21 mouse cellular contexts compared by ENCODE assay signal in genomic region chr9:66608817-66609345, GRCm38 (mm10). TPM values are rescaled to one million over a fixed set of nuclear protein-coding genes. Genes with fewer than 3 reads are reported as not detected.
DNase-seq lines count a peak whose midpoint lies in the region; TF ChIP-seq lines count a peak whose summit lies in the region.
"Had no signal": no experiment of that assay in that cellular context is flagged by ENCODE, and none has a peak within 500 bp of the region (broad histone marks: within the 10 kb centered on the region; RNA-seq: fewer than 3 reads in every experiment).

No protein-coding gene starts in this region.

- H3K4me3 ChIP-seq in C2C12 (ENCODE audit: insufficient read depth, poor library complexity, severe bottlenecking) (no peak overlapping the region), MEL (ENCODE audit: control insufficient read depth in 1 of 2, insufficient read depth in 1 of 2, low read depth in 2 of 2, low read length in 2 of 2) (no peak overlapping the region)
- H3K4me3 ChIP-seq: embryonic facial prominence, embryonic 10.5 days; embryonic facial prominence, embryonic 12.5 days; forebrain, embryonic 13.5 days; forebrain, embryonic 15.5 days had no signal

- no peak overlapping the region for H3K9ac ChIP-seq in MEL (ENCODE audit: control insufficient read depth, low read depth, low read length, poor library complexity, severe bottlenecking)
- H3K9ac ChIP-seq: embryonic facial prominence, embryonic 12.5 days; forebrain, embryonic 13.5 days; forebrain, embryonic 15.5 days; forebrain, postnatal 0 days had no signal

- TF ChIP-seq CTCF in C2C12 (IDR thresholded peaks at IDR 0.05; ENCODE audit: control insufficient read depth, insufficient read depth, insufficient read length) = no peak
- no peak for TF ChIP-seq CTCF in MEL (IDR thresholded peaks at IDR 0.05 in 2 of 3, conservative IDR thresholded peaks at IDR 0.05 in 1 of 3; ENCODE audit: control insufficient read depth in 1 of 3, insufficient read depth in 1 of 3, low read depth in 2 of 3, low read length in 3 of 3, poor library complexity in 1 of 3, severe bottlenecking in 1 of 3)

- H3ac ChIP-seq in C2C12 (ENCODE audit: control insufficient read depth, insufficient read length, low read depth) = no peak overlapping the region

- no peak for TF ChIP-seq EP300 in MEL (IDR thresholded peaks at IDR 0.05; ENCODE audit: low read depth in 1 of 2, low read length in 2 of 2)

- no peaks in the 10 kb centered on the region for H3K79me3 ChIP-seq in C2C12 (ENCODE audit: low read depth)

- no peaks in the 10 kb centered on the region for H3K9me3 ChIP-seq in MEL (replicated peaks; ENCODE audit: insufficient read depth, low read length)
- H3K9me3 ChIP-seq: embryonic facial prominence, embryonic 10.5 days; embryonic facial prominence, embryonic 12.5 days; forebrain, embryonic 13.5 days; forebrain, embryonic 15.5 days had no signal

- H3K27me3 ChIP-seq in C2C12 (ENCODE audit: control insufficient read depth, insufficient read depth, insufficient read length) = no peaks in the 10 kb centered on the region
- H3K27me3 ChIP-seq in MEL (ENCODE audit: control insufficient read depth in 1 of 2, insufficient read depth in 2 of 2, low read length in 2 of 2) = no peaks in the 10 kb centered on the region
- H3K27me3 ChIP-seq: embryonic facial prominence, embryonic 12.5 days; forebrain, embryonic 13.5 days; forebrain, embryonic 15.5 days; Patski had no signal

- no peaks in the 10 kb centered on the region for H3K36me3 ChIP-seq in C2C12 (ENCODE audit: control insufficient read depth, insufficient read depth)
- peaks cover 0 to 25% of the 10 kb centered on the region in 2 experiments; a peak in 2 of 4 replicates for H3K36me3 ChIP-seq in MEL (ENCODE audit: control insufficient read depth in 1 of 2, insufficient read depth in 2 of 2, low read length in 2 of 2)
- H3K36me3 ChIP-seq: embryonic facial prominence, embryonic 10.5 days; embryonic facial prominence, embryonic 12.5 days; forebrain, embryonic 15.5 days had no signal

- peaks cover 3 to 32% of the 10 kb centered on the region in 2 experiments for H3K4me1 ChIP-seq in MEL (ENCODE audit: control insufficient read depth in 1 of 2, insufficient read depth in 2 of 2, low read length in 2 of 2)

- no peak for TF ChIP-seq RAD21 in MEL (IDR thresholded peaks at IDR 0.05; ENCODE audit: low read depth, low read length)

- no peak overlapping the region for H3K27ac ChIP-seq in MEL (ENCODE audit: control insufficient read depth, low read depth, low read length)
- H3K27ac ChIP-seq: embryonic facial prominence, embryonic 10.5 days; embryonic facial prominence, embryonic 12.5 days; forebrain, embryonic 13.5 days; forebrain, embryonic 15.5 days had no signal

- no peak for TF ChIP-seq POLR2A in MEL (IDR thresholded peaks at IDR 0.05; ENCODE audit: control insufficient read depth in 1 of 2, insufficient read depth in 1 of 2, low read depth in 1 of 2, low read length in 2 of 2, poor library complexity in 1 of 2)

- DNase-seq in 416B (ENCODE audit: low read depth) (peak; percentile 64), MEL (ENCODE audit: low read depth, low spot score) (peak; percentile 43)
- DNase-seq in naive thymus-derived CD4-positive, alpha-beta T cell, adult 2 months (ENCODE audit: low read depth) = peak; percentile 48
- DNase-seq in urinary bladder, postnatal 36 days (ENCODE audit: low spot score in 2 of 2) = no peak
- DNase-seq in B cell, adult 2 months = no peak
- no peak for DNase-seq in ovary, postnatal 10 days (ENCODE audit: low spot score)
- DNase-seq: adrenal gland, adult 8-10 months; adrenal gland, postnatal 14 days; adrenal gland, postnatal 36 days; cerebellum, adult 11-12 months; cerebellum, adult 2 months; cerebellum, adult 9-10 months; cerebellum, postnatal 10 days; cerebellum, postnatal 25 days; forebrain, postnatal 0 days had no signal

- H3K79me2 ChIP-seq in C2C12 (ENCODE audit: control insufficient read depth, insufficient read depth) = no peaks in the 10 kb centered on the region
- H3K79me2 ChIP-seq in MEL (ENCODE audit: control insufficient read depth, insufficient read depth, low read length, poor library complexity) = no peaks in the 10 kb centered on the region

TF ChIP-seq in C2C12, 6 proteins besides CTCF, POLR2A, EP300 and RAD21:
- TF ChIP-seq USF1 (IDR thresholded peaks at IDR 0.05; ENCODE audit: low read depth) (peak; percentile 16), MYOD1 (IDR thresholded peaks at IDR 0.05; ENCODE audit: control insufficient read depth, insufficient read length, low read depth) (no peak)

TF ChIP-seq in MEL, 35 proteins besides CTCF, POLR2A, EP300 and RAD21:
- TF ChIP-seq ETS1 (IDR thresholded peaks at IDR 0.05; ENCODE audit: low read depth, low read length) = 0 out of 2 replicates have a peak, but pooled peaks have one; percentile 24
- no peak for TF ChIP-seq TCF12 (IDR thresholded peaks at IDR 0.05; ENCODE audit: low read depth, low read length)
- TF ChIP-seq RCOR1 (IDR thresholded peaks at IDR 0.05; ENCODE audit: low read depth, low read length) = no peak
- no peak for TF ChIP-seq TBP (IDR thresholded peaks at IDR 0.05; ENCODE audit: low read depth, low read length)
- TF ChIP-seq ZNF384 (IDR thresholded peaks at IDR 0.05; ENCODE audit: low read depth, low read length) = peak; percentile 91
- TF ChIP-seq MAX (IDR thresholded peaks at IDR 0.05; ENCODE audit: low read length) = no peak
- TF ChIP-seq POLR2AphosphoS5 (IDR thresholded peaks at IDR 0.05; ENCODE audit: borderline replicate concordance, low read depth, low read length) = no peak
- TF ChIP-seq NRF1 (IDR thresholded peaks at IDR 0.05; ENCODE audit: insufficient read depth, low read depth, low read length, poor library complexity, severe bottlenecking) = no peak
- no peak for TF ChIP-seq CHD1 (IDR thresholded peaks at IDR 0.05; ENCODE audit: low read depth, low read length)
- no peak for TF ChIP-seq MAFK (IDR thresholded peaks at IDR 0.05; ENCODE audit: borderline replicate concordance, low read depth, low read length)
- no peak for TF ChIP-seq HCFC1 (IDR thresholded peaks at IDR 0.05; ENCODE audit: low read depth, low read length)
- no peak for TF ChIP-seq GABPA (IDR thresholded peaks at IDR 0.05; ENCODE audit: low read depth, low read length)
- TF ChIP-seq MXI1 (IDR thresholded peaks at IDR 0.05; ENCODE audit: low read depth, low read length) = no peak
- TF ChIP-seq BHLHE40 (IDR thresholded peaks at IDR 0.05; ENCODE audit: borderline replicate concordance, low read depth, low read length) = no peak
- TF ChIP-seq CHD2 (IDR thresholded peaks at IDR 0.05; ENCODE audit: low read length) = no peak
- TF ChIP-seq JUND (IDR thresholded peaks at IDR 0.05; ENCODE audit: low read depth, low read length) = no peak
- TF ChIP-seq USF2 (IDR thresholded peaks at IDR 0.05; ENCODE audit: borderline replicate concordance in 1 of 2, insufficient read depth in 1 of 2, low read depth in 1 of 2, low read length in 2 of 2) = peak in 1 of 2 experiments; percentile 49; a peak in 1 of 4 replicates
- no peak for TF ChIP-seq MYC (IDR thresholded peaks at IDR 0.05; ENCODE audit: low read depth, low read length)
- no peak for TF ChIP-seq KAT2A (conservative IDR thresholded peaks at IDR 0.05; ENCODE audit: low read depth, low read length)
- TF ChIP-seq ELF1 (IDR thresholded peaks at IDR 0.05; ENCODE audit: low read depth, low read length) = 0 out of 2 replicates have a peak, but pooled peaks have one; percentile 23
- peak; percentile 90 for TF ChIP-seq USF1 (IDR thresholded peaks at IDR 0.05; ENCODE audit: low read depth, low read length)
- no peak for TF ChIP-seq NELFE (IDR thresholded peaks at IDR 0.05; ENCODE audit: low read depth, low read length)
- TF ChIP-seq POLR2AphosphoS2 (IDR thresholded peaks at IDR 0.05; ENCODE audit: low read length) = no peak
- TF ChIP-seq SMC3 (IDR thresholded peaks at IDR 0.05; ENCODE audit: low read depth, low read length) = no peak
- TF ChIP-seq MAZ (IDR thresholded peaks at IDR 0.05; ENCODE audit: low read depth, low read length) = no peak
- no peak for TF ChIP-seq MYB (IDR thresholded peaks at IDR 0.05; ENCODE audit: low read depth, low read length)
- no peak; the same call in 1 of the 2 replicates for TF ChIP-seq SIN3A (IDR thresholded peaks at IDR 0.05; ENCODE audit: low read length)
- peak; percentile 62; the same call in 1 of the 2 replicates for TF ChIP-seq GATA1 (IDR thresholded peaks at IDR 0.05; ENCODE audit: low read depth, low read length)
- no peak for TF ChIP-seq ZKSCAN1 (IDR thresholded peaks at IDR 0.05; ENCODE audit: low read depth, low read length)
- TF ChIP-seq MEF2A (IDR thresholded peaks at IDR 0.05; ENCODE audit: extremely low read depth, insufficient replicate concordance, low read depth, low read length, poor library complexity, severe bottlenecking) = no peak
- TF ChIP-seq TAL1 (IDR thresholded peaks at IDR 0.05; ENCODE audit: low read length) = no peak
- TF ChIP-seq ZMIZ1 (IDR thresholded peaks at IDR 0.05; ENCODE audit: low read depth, low read length) = no peak

RNA-seq across cellular contexts. Expression of gene Usp3, which starts 15.9 kb away (rescaled TPM):
- polyA plus RNA-seq in C2C12 (2012; fragmentation: generic; extraction: Trizol) (12.1 TPM), MEL (2012; ENCODE audit: insufficient read depth in 1 of 2, insufficient read length in 2 of 2, low read depth in 1 of 2, low replicate concordance in 2 of 2, missing spikeins in 1 of 2) (100 to 1,000 TPM in 1 of 2 experiments, 10 to 100 TPM in 1; 22.0 to 534 TPM)
- total RNA-seq in MEL (2012; rRNA removed) = 9.8 and 11.7 TPM in 2 replicates

Comparison
In these comparisons a context has a peak if more than half of its experiments do, and no peak if none do; other contexts are left out.
1. DNase-seq: peak in 416B (single experiment), MEL (single experiment) and naive thymus-derived CD4-positive, alpha-beta T cell, adult 2 months (single experiment); none in urinary bladder, postnatal 36 days (0 of 2), B cell, adult 2 months (0 of 2) and ovary, postnatal 10 days (single experiment).